Mouse (Mus musculus) erythroblast, embryonic 14.5 days (primary cell): ENCODE measurements at regions not wholly inside any gene's neighbourhood (a gene's known extent, or its start where the extent isn't known, plus 50 kb on each side); places are given as distances from the start of the nearest gene placed in this dataset.

Source experiments
- GATA1 ChIP-seq: IDR thresholded peaks from 2 replicates; pipeline ENCODE4 v1.6.1; 2012; ENCODE audit warnings: low read length, inconsistent platforms, mixed read lengths
- TAL1 ChIP-seq: IDR thresholded peaks from 3 replicates; pipeline ENCODE4 v1.6.1; 2012; ENCODE audit warnings: low read length, inconsistent platforms, mixed read lengths

GRCm38 (mm10) chr9:32835626-32835971, 199.6 kb downstream of the Ets1 start:
- TF ChIP-seq GATA1 = no peak
- TF ChIP-seq TAL1 = no peak
